Mouse (Mus musculus) embryonic fibroblast, embryonic 13.5 days (primary cell): ENCODE data around the gene Foxp1.

Experiments used
- CTCF ChIP-seq: IDR thresholded peaks from 2 replicates; pipeline ENCODE4 v1.5.1; 2011; ENCODE audit warnings: mild to moderate bottlenecking, control low read depth, low read length, moderate library complexity, borderline replicate concordance; ENCODE audit not compliant: insufficient read depth
- POLR2A ChIP-seq: IDR thresholded peaks from 2 replicates; pipeline ENCODE4 v1.6.1; 2011; ENCODE audit warnings: low read depth, mild to moderate bottlenecking, control low read depth, low read length, moderate library complexity

- TF ChIP-seq CTCF (no peak), POLR2A (no peak)
These were observed 573.2 kb downstream of the Foxp1 start for GRCm38 (mm10) chr6:98949286-98949685.
